Mouse (Mus musculus): ENCODE data around the gene Tmem63b.

The Tmem63b gene

GRCm38 (mm10) chr17:45707376-45707775, 20.7 kb upstream of the Tmem63b start:
- in situ Hi-C loops (cut with MboI, MseI): no loop called here

DNA sequence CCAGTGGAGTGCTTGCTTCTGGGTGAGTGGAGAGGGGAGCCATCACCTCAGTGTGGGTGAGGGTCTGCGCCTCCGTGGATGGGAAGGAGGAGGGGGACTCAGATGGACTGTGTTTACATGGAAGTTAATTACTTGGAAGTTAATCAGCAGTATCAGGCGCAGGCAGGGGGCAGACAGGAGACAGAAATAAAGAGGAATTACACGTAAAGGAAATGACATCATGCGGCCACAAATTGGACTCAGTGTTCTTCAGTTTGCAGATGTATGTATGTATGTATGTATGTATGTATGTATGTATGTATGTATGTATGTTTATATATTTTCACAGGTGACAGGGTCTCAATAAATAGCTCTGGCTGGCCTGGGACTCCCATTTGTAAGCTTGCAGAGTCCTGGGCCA, 20.1 kb upstream of the Tmem63b start:
- in situ Hi-C loops (cut with MboI, MseI): no loop called here

- in situ Hi-C loops (cut with MboI, MseI): no loop called here
Measured at GRCm38 (mm10) chr17:45703187-45703586, 16.5 kb upstream of the Tmem63b start.

DNA sequence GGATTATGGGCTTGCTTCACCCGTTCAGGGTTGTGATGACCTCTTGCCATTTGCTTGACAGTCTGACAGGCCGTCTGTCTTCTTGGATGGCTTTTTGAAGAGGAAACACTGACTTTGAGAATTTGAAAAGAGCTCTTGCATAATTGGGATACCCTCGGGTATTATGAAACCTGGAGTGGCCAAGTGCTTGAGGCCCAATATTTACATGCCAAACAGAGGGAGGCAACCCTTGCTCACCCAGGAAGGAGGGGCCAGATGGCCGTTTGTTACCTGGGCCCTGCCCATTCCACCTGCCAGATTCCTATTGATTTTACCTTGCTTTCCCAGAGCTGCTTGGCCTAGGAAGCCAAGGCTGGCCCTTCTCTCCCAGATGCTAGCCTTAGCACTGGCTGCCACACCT, 15.5 kb upstream of the Tmem63b start:
- in situ Hi-C loops (cut with MboI, MseI): no loop called here

GRCm38 (mm10) chr17:45701236-45701591, 14.5 kb upstream of the Tmem63b start:
- in situ Hi-C loops (cut with MboI, MseI): no loop called here

GRCm38 (mm10) chr17:45700496-45701235, 14.0 kb upstream of the Tmem63b start:
- in situ Hi-C loops (cut with MboI, MseI): no loop called here

DNA sequence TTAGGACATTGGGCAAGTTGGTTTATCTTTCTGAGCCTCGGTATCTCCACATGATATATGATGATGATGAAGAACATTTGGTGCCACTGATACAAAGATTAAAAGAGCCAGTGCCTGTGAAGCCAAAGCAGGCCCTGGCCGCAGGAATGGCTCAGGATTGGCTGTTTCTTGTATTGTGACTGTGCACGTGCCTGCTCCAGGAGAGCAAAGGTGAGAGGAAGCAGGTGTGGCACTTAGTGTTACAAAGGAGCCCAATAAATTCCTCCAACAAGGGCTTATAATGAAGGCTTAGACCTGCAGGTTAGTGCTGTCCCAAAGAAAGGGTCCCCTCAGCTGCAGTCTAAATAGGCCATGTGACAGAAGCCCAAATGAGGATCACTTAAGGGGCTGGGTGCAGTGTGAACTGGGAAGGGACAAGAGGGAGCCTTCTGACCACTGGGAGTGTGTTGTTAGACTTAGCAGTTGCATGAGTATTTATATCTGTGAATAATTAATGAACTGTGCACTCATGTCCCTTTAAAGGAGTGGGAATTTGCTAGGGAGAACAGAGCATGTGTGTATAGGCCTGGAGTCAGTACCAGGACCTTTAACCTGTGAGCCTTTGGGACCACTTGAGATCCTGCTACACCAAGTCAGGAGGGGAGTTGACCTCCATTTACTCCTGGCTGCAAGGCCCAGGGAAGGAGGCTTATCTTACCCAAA, 12.5 kb upstream of the Tmem63b start:
- in situ Hi-C loops (cut with MboI, MseI): no loop called here

GRCm38 (mm10) chr17:45698368-45698767, 11.7 kb upstream of the Tmem63b start:
- in situ Hi-C loops (cut with MboI, MseI): no loop called here

GRCm38 (mm10) chr17:45696981-45697380, 10.3 kb upstream of the Tmem63b start:
- in situ Hi-C loops (cut with MboI, MseI): no loop called here

GRCm38 (mm10) chr17:45695227-45696120, 8.8 kb upstream of the Tmem63b start:
- in situ Hi-C loops (cut with MboI, MseI): no loop called here

DNA sequence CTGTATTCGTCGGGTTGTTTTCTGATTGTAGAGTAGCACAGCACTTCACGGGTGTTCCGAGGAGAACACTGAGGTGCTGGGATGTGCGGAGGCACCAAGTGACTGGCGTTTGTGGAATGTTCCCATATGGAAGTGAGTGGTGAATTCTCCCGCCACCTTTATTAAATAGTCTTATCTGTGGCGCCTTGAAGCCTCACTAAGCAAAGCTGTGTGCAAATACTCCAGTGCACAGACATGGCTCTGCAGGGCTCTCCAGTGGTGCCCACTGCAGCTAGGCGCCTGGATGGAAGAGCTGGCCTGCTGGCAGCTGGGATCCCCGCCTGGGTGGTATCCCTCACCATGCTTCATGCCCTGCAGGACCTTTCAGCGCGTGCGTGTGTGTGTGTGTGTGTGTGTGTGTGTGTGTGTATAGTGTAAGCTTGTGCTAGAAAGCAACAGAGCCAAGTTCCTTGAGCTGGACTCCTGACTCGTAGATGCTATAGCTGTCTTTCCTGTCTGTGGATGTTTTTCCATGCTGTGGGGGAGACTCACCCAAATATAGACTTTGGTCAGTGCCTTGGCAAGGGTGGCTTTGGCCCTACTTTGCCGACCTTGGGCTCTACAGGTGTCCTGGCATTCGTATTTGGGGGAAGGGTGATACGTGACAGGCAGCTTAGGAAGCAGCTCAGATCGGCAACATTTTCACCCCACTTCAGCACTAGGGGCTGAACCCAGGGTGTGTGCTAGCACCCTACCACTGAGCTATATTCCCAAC, 7.3 kb upstream of the Tmem63b start:
- in situ Hi-C loops (cut with MboI, MseI): no loop called here

GRCm38 (mm10) chr17:45692159-45692558, 5.5 kb upstream of the Tmem63b start:
- in situ Hi-C loops (cut with MboI, MseI): no loop called here

DNA sequence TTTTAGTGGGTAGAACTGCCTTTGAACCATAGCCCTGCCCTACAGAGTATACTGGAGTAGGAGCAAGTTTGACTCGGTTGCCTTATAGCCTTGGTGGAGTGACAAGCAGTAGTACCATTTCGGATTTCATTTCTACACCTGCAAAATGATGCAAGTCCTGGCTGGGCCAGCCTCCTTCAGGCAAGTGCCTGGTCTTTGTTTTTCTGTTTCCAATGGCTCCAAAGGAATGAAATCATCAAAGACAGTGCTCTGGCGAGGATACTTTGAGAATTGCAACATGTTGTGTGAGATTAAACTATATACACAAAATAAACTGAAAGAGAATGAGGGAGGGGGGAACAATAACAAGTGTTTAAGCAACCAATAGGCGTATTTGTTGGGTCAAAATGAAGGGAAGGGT, 3.3 kb upstream of the Tmem63b start:
- in situ Hi-C loops (cut with MboI, MseI): no loop called here

- in situ Hi-C loops (cut with MboI, MseI): loop anchor here (10.0 kb wide), 1 partner anchor 1524 kb away; no protein-coding TSS in a partner anchor
Measured at GRCm38 (mm10) chr17:45689120-45689519, 2.4 kb upstream of the Tmem63b start.

- in situ Hi-C loops (cut with MboI, MseI): loop anchor here (10.0 kb wide), 1 partner anchor 1521 kb away; no protein-coding TSS in a partner anchor
Measured at GRCm38 (mm10) chr17:45686093-45686619, 549 bp downstream of the Tmem63b start, which contains the start of gene Mrpl14. TSS of gene Mrpl14 (plus strand) at chr17:45686322.

DNA sequence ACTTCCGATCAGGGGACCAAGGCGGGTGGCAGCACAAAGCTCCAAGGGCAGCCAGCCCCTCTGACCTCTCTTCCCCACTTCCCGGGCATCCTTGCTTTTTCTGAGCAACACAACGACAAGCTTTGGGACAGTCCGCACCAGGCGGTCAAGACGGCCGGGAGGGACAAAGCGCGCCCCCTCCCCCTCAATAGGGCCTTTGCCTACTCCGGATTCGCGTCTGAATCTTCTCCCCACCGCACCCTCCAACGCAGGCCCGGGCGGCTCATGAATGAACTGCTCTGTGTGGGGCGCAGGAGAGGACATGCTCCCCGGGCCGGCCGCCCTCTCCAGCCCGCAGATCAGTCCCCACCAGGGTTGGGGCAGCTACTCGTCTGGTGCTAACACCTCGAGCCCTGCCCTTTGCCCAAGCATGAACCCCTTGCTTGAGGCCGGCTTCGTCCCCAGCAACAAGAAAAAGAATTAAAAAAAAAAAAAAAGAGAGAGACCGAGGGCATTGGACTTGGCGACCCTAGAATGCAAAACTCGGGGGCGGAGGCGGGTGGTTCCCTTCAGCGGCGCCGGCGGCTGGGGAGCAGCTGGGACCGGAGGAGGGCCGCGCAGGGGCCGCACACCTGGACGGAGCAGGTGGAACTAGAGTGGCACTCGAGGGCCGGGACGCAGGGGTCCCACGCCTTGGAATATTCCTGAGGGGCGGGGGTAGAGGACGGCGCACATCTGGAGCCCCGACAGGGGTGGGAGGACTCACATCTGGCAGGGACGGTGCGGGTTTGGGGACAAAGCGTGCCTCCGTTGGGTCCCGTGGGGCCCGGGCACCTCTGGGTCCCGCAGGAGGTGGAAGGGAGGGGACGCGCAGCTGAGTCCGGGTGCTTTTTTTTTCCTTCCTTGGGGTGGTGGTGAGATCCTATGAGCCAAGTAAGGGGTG, 1.3 kb downstream of the Tmem63b start:
- in situ Hi-C loops (cut with MboI, MseI): loop anchor here (10.0 kb wide), 1 partner anchor 1521 kb away; no protein-coding TSS in a partner anchor

- in situ Hi-C loops (cut with MboI, MseI): loop anchor here (10.0 kb wide), 1 partner anchor 1520 kb away; no protein-coding TSS in a partner anchor
Measured at GRCm38 (mm10) chr17:45684667-45685131, 2.0 kb downstream of the Tmem63b start.

- in situ Hi-C loops (cut with MboI, MseI): loop anchor here (10.0 kb wide), 1 partner anchor 1518 kb away; no protein-coding TSS in a partner anchor
Measured at GRCm38 (mm10) chr17:45682843-45683242, 3.9 kb downstream of the Tmem63b start.

- in situ Hi-C loops (cut with MboI, MseI): loop anchor here (10.0 kb wide), 1 partner anchor 1517 kb away; no protein-coding TSS in a partner anchor
Measured at GRCm38 (mm10) chr17:45681588-45681987, 5.1 kb downstream of the Tmem63b start.

Data from regulatory T cell (primary cell).